Mouse (Mus musculus) adrenal gland, adult 8-10 months (tissue): ENCODE data around the gene Hoxb2. TPM values are rescaled to one million over a fixed set of nuclear protein-coding genes. Genes with fewer than 3 reads are reported as not detected.

Experiments
- DNase-seq: peaks from one replicate; pipeline ENCODE4 v3.0.0; 2022
- total RNA-seq, 4 experiments: library from RNA; stranded (reverse); gene quantifications; 2 replicates each; pipeline ENCODE4 v1.2.4; 2022

Gene Hoxb2
- total RNA-seq = 10 to 100 TPM; 20.8 to 27.5 (median 23.7) TPM

- DNase-seq = no peak
These were observed at the start of gene Hoxb2 for GRCm38 (mm10) chr11:96350341-96350624. Hoxb2 (plus strand) TSS chr11:96350525.

GRCm38 (mm10) chr11:96301064-96301431, 49.3 kb upstream of the Hoxb2 start:
- no peak for DNase-seq

DNA sequence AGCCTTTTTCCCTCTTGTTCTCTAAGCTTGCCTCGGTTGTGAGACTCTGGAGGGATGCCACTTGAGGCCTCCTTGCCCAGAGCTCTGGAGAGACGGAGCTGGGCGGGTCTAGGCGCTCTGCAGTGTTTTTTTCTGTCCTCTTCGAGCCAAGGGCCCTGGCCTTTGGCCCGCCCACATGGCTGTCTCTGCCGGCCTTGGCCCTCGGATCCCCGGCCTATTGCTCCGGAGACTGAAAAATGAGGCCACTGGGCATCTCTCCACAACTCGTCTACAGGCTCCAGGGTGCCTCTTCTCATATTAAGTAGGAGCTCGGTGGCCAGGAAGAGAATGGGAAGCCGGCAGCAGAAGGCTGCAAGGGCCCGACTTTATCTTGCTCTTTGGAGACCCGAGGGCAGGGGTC, 48.5 kb upstream of the Hoxb2 start:
- peak; percentile 92 for DNase-seq

- DNase-seq = no peak
These were observed 47.8 kb upstream of the Hoxb2 start for GRCm38 (mm10) chr11:96302381-96303150.

DNA sequence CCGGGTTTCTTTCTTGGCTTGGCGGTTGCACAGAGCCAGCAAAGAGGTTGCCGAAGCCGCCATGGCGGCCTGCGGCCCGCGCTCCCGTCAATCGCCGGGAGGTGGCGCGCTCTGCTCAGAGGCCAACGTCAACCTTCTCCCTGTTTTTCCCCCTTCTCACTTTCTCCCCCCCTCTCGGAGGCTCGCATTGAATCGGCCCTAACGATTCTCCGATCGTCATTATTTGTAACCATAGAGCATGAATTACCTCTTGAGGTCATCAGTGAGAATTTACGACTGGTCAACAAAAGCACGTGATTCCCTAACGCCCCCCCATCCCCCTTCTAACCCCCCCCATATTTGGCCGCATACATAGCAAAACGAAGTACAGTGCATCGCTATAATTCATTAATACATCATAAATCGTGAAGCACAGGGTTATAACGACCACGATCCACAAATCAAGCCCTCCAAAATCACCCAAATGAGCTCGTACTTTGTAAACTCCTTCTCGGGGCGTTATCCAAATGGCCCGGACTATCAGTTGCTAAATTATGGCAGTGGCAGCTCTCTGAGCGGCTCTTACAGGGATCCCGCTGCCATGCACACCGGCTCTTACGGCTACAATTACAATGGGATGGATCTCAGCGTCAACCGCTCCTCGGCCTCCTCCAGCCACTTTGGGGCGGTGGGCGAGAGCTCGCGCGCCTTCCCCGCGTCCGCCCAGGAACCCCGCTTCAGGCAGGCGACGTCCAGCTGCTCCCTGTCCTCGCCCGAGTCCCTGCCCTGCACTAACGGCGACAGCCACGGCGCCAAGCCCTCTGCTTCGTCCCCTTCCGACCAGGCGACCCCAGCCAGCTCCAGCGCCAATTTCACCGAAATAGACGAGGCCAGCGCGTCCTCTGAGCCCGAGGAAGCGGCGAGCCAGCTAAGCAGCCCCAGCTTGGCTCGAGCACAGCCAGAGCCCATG, 46.9 kb upstream of the Hoxb2 start, which contains the start of gene Hoxb5:
Gene Hoxb5 (plus strand): TSS at position 186 of the 949 bp plus-strand sequence.
- DNase-seq = peak; percentile 89

- DNase-seq = no peak
These were observed 45.7 kb upstream of the Hoxb2 start for GRCm38 (mm10) chr11:96304381-96305195.

GRCm38 (mm10) chr11:96305505-96306182, 44.7 kb upstream of the Hoxb2 start:
- DNase-seq = no peak

- DNase-seq = no peak
These were observed 44.0 kb upstream of the Hoxb2 start for GRCm38 (mm10) chr11:96306183-96306907.

GRCm38 (mm10) chr11:96306908-96307269, 43.4 kb upstream of the Hoxb2 start:
- DNase-seq = no peak

DNA sequence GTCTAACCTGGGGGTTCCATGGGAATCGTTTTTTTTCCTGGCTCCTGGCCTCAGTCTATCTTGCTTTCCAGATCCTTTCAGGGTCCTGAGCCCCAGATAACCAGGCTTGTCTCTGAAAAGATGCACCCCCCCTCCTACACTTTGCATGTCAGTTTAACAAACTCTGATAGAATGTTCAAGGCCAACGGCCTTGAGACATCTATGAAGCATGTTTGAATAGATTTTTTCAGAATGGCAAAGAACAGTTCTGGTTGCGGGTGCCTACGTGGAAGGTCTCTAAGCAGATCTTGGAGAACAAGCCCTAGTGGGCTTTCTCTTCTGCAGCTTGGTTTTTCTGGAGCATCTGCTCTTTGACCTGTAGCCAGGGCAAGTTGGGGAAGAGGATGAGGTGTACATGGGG, 41.6 kb upstream of the Hoxb2 start:
- no peak for DNase-seq

DNA sequence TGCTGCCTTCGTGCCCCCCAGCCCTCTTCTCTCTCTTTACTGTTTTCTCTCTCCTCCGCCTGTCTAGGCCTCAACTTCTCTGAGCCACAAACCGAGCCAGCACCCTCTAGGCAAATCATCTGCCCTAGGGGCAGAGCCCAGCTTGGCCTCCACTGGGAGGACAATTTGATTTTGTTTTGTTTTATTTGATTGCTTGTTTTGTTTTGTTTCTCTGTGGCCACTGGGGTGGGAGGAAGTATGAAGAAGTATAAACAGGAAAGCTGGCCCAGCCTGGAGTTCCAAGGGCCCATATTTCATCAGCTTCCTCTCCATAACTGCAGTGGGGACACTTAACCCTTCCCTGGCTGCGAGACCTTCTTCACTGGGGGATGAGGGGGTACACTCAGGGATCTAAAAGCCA, 41.0 kb upstream of the Hoxb2 start:
- DNase-seq = no peak

DNA sequence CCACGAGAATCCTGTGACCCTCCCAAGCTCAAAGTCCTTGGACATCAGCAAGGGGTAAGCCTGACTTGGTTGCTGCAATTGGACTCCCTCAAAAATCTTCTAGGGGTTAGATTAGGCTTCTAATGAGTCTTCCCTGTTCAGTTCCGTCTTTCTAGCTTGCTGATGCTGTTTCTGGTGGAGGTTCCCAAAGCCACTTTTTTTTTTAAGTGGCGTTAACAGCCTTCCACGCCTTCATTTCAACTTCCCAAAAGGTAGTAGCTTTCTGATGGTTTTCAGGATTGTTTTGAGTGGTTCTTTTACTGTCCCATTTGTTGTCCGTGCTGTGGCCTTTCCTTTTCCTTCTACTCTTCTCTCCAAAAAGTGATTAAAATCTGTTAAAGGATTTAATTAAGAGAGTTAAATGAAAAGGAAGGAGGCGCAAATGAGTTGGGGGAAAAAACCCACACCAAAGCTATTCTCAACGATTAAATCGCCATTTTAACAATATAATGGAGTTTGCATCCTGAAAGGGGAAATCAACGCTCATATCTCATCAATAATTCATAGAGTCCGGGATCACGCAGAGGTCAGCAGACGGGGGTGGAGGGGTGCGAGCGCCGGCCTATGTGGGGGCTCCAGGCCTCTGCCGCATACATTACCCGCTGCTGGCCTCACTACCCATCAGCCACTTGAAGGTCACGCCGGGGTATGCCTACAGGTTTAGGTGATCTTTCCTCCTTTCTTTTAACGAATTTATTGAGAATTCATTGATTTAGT, 40.0 kb upstream of the Hoxb2 start:
- DNase-seq = no peak

GRCm38 (mm10) chr11:96311097-96311496, 39.2 kb upstream of the Hoxb2 start:
- no peak for DNase-seq

- no peak for DNase-seq
These were observed 38.6 kb upstream of the Hoxb2 start for GRCm38 (mm10) chr11:96311520-96312417.

GRCm38 (mm10) chr11:96313134-96313533, 37.2 kb upstream of the Hoxb2 start:
- DNase-seq = no peak

DNA sequence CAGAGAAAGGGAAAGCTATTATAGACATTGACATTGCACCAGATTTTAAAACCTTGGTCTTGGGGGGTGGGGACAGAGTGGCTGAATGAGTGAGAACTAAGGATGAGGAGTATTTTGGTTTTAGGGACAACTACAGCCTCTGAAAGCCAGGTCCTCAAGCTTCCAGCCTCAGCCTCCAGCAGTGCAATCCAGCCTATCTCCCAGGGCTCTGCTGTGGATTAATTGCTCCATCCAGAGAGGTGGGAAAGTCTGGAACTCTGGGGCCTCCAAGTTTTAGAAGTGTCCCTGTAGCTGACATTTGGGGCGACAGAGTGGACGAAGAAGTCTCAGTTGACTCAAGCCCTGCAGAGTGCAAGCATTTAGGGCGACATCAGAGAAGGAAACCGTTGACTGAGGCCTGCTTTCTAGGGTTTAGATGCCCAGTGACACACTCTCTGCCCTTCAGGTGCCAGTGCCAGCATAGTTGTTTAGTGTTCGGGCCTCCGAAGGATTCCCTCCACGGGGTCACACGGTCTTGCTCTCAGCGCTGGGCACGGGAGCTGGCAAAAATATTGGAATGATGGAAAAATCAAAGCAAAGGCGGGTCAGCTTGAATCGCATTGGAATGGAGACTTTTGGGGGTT, 36.4 kb upstream of the Hoxb2 start:
- DNase-seq = no peak

- no peak for DNase-seq
These were observed 35.5 kb upstream of the Hoxb2 start for GRCm38 (mm10) chr11:96314671-96315343.

DNA sequence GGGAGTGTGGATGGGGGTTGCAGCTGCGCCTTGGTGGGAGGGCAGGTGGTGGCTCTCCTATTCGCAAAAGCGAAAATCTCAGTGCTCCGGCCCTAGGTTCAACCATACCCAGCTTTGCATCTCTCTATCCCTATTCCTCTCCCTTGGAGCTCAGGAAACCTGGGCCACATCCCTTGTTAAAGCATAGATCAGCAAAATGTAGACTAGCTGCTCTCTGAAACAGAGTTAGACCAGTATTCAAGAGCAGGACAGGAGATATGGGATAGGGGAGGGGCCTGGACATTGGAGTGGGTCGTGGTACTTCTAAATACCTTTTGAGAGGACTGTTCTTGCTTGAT, 35.0 kb upstream of the Hoxb2 start:
- DNase-seq = no peak
